Mouse (Mus musculus): ENCODE data around the gene Yipf2. TPM values are rescaled to one million over a fixed set of nuclear protein-coding genes. Genes with fewer than 3 reads are reported as not detected.
"Not testable (repeated sequence)": the region's sequence is repeated elsewhere in the genome, so short reads cannot be mapped to it uniquely, and the experiment has no call there.

The Yipf2 gene
- total RNA-seq, 2 experiments from 2014 or later = 22.5 to 23.4 TPM

GRCm38 (mm10) chr9:21564420-21564819, 28.2 kb downstream of the Yipf2 start:
- DNase-seq (ENCODE audit: low spot score in 2 of 2) = no peak

DNA sequence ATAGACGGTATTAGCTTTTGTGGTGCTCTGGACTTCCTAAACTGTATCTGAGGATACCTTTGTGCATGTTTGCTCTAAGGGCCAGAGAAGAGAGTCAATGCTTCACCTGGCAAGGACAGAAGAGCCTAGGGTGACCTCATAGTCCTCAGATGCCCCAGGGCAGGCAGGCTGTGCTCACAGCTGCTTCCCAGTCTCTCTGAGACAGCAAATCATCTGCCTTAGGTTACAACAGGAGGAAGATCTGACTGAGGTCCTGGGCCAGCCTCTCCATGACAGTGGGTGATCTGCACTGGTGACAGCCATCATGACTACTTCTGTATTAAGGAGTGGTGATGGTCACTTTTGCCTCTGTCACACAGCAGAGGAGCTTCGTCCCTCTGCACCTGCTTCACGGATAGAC, 33.5 kb downstream of the Yipf2 start:
- DNase-seq (ENCODE audit: low spot score in 2 of 2) = no peak

DNA sequence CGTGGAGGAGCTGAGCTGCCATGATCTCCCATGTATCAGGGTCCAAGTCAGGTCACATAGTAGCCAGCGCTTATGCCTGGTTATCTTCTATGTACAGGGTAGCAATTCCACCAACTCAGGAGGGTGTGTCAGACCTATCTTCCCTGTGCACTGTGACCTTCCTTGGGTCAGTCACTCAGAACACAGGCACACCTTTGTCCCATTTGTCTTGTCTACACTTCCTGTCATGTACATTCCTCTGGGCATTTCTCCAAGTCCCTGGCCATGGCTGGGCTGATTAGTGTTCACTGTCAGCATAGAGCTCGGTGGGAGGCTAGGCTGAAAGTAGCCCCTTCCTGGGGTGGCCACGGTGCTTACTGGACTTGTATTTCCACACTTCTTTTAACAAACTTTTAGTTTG, 34.3 kb downstream of the Yipf2 start:
- DNase-seq (ENCODE audit: low spot score in 2 of 2) = no peak

DNA sequence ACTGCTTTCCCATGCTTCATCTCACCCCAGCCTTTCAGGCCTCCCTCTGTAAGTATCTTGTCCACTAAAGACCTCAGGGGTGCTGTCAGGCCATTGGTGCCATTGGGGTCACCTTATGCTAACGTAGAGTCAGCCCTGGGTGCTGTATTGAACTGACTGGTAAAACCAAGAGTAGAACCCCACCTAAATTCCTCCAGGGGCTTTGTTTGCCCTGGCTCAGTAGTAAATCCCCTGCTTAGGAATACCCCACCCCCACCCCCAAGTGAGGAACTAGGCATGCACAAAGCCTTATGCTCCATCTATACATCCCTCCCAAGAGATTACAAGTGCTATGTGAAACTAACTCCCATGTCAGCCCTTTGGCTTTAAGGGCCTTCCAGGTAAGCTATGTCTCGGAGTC, 35.1 kb downstream of the Yipf2 start:
- no peak for DNase-seq (ENCODE audit: low spot score in 2 of 2)

DNA sequence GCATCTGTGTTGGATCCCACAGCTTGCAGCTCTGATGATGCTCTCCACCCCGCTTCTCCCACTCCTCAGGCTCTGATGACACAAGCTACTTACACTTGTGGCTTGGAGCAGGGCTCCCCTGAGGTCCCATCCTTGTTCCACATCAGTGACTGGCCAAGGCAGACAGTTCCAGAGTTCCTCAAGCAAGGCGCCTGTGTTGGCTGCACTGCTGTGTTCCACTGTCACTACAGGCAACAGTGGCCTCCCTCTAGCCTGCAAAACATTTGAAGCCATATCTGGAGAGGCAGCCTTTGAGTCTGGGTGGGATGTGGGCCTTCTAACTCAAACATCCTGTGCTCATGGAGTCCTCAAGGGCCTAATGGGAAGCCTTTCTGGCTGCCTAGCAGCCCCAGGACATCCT, 35.6 kb downstream of the Yipf2 start:
- DNase-seq (ENCODE audit: low spot score in 2 of 2) = no peak

DNA sequence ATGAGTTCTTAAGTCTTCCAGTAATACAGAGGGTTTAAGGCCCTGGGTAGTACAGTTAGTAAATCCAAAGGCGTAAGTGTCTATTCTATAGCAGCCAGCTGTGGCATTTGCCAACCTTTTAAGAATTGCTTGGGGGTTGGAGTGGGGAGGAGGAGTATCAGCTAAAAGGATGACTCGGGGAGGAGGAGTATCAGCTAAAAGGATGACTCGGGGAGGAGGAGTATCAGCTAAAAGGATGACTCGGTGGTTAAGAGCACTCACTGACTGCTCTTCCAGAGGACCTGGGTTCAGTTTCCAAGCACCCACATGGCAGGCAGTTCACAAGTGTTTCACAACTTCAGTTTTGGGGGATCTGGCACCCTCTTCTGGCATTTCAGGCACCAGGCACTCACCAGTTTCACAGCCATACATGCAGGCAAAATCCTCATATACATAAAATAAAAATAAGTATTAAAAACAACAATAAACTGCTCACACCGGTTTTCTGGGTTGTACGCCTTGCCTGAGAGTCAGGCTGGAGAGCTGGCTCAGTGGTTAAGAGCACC, 37.4 kb downstream of the Yipf2 start:
- DNase-seq (ENCODE audit: low spot score in 2 of 2) = no peak

- no peak for DNase-seq (ENCODE audit: low spot score in 2 of 2)
Measured at GRCm38 (mm10) chr9:21553607-21554273, 38.9 kb downstream of the Yipf2 start.

DNA sequence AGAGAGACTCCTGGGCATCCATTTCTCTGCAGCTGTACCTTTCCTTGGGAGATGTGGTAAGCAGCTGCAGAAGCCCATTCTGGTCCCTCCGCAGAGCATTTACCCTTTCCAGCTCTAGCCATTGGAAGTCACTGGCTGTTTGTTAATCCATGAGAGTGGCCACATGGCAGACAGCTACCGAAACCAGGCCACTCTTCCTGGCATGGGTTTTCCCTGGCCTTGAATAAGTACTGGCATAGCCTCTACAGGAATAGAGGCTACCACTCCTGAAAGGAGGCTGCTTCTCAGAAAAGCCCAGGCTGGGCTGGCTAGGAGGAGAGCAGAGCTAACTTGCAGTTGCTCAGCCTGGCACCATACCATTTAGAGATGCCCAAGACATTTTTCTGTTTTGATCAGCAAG, 41.6 kb downstream of the Yipf2 start:
- DNase-seq (ENCODE audit: low spot score in 2 of 2) = no peak

DNA sequence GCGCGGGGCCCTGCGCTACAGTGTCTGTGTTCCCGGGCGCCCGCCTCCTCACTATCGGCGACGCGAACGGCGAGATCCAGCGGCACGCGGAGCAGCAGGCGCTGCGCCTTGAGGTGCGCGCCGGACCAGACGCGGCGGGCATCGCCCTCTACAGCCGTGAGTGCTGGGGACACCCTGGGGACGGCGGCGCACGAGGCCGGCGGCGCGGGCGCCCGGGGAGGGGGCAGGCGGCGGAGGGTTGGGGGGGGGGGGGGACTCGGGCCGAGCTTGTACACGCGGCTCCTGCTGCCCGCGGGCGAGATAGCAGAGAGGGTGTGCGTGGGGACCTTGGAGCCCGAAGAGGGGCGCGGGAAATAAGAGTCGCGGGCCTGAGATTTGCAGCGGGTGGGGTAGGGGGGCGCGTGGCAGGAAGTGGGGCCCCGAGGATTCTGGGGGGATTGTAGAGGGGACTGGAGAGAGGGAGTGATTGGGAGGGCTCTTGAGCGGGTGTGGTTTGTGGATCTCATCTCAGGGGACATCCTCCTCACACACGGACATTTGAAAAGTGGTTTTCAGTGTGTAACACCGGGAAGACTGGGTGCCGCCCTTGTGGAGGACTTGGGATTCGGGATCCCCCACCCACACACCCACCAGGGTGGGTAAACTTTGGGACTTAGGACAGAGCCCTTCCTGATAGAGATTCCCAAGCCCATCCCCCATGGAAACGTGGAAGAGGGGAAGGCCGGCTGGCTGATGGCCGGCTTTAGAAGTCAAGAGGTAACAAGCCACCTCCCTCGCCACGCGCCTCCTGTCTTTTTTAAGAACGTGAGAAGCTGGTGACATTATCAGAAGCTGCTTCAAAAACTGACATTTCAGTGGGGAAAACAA, 45.3 kb downstream of the Yipf2 start:
- peak; percentile 57 to 66 for DNase-seq (ENCODE audit: low spot score in 2 of 2)

DNA sequence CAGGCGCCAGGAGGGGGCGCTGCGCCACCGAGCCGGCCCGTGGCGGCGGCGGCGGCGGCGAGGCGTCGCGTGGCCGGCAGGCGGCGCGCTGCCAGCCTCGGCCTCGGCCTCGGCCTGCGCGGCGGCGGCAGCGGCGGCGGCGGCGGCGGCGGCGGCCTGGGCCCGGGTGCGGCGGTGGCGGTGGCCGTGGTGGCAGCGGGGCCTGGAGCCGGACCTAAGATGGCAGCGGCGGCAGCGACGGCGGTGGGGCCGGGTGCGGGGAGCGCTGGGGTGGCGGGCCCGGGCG, 45.9 kb downstream of the Yipf2 start, which contains the start of gene Carm1:
Carm1 (plus strand) TSS at position 106 of the 286 bp plus-strand sequence.
- no peak for DNase-seq (ENCODE audit: low spot score in 2 of 2)

GRCm38 (mm10) chr9:21545916-21546788, 46.5 kb downstream of the Yipf2 start:
- peak; percentile 99 for DNase-seq (ENCODE audit: low spot score in 2 of 2)

GRCm38 (mm10) chr9:21545351-21545915, 47.2 kb downstream of the Yipf2 start:
- no peak for DNase-seq (ENCODE audit: low spot score in 2 of 2)

- DNase-seq (ENCODE audit: low spot score in 2 of 2) = not testable (repeated sequence)
Measured at GRCm38 (mm10) chr9:21542001-21542400, 50.6 kb downstream of the Yipf2 start.

GRCm38 (mm10) chr9:21539981-21540753, 52.5 kb downstream of the Yipf2 start:
- no peak for DNase-seq (ENCODE audit: low spot score in 2 of 2)

Small RNA genes lying within 50 kb of the gene (microRNA-seq; reads per million reads assigned to microRNA genes)
- gene Mir1946b = 0 reads per million in 2 experiments

Other genes with a start within 250 kb of the Yipf2 start
- 10 to 100 TPM; 79.2 to 81.4 TPM for gene Ilf3, start 225.0 kb downstream of the Yipf2 start, total RNA-seq (2021)
- 10 to 100 TPM; 21.1 to 25.8 TPM for gene Qtrt1, start 181.0 kb downstream of the Yipf2 start, total RNA-seq (2021)
- gene Dnm2, start 167.9 kb downstream of the Yipf2 start, total RNA-seq (2021) = 10 to 100 TPM; 50.5 to 53.1 TPM
- gene Tmed1, start 82.6 kb downstream of the Yipf2 start, total RNA-seq (2021) = 10 to 100 TPM; 12.9 to 13.7 TPM
- under 1 TPM; 0.28 to 0.37 TPM for gene AB124611, start 66.7 kb downstream of the Yipf2 start, total RNA-seq (2021)
- gene Carm1, start 45.9 kb downstream of the Yipf2 start, total RNA-seq (2021) = 10 to 100 TPM; 73.8 to 74.8 TPM
- 10 to 100 TPM; 51.8 to 55.1 TPM for gene Timm29, start 106 bp downstream of the Yipf2 start, total RNA-seq (2021)
- 100 to 1,000 TPM; 108 to 114 TPM for gene Smarca4, start 23.3 kb upstream of the Yipf2 start, total RNA-seq (2021)
- gene Ldlr, start 130.7 kb upstream of the Yipf2 start, total RNA-seq (2021) = 10 to 100 TPM; 16.2 to 27.7 TPM
- 1 to 10 TPM; 3.1 to 5.0 TPM for gene Spc24, start 167.5 kb upstream of the Yipf2 start, total RNA-seq (2021)
- 1 to 10 TPM; 8.4 to 9.1 TPM for gene Kank2, start 205.9 kb upstream of the Yipf2 start, total RNA-seq (2021)
- not detected for gene Angptl8, start 242.7 kb upstream of the Yipf2 start, total RNA-seq (2021)